Comparison of ENCODE assay signal across 21 mouse cellular contexts in the genomic region with DNA sequence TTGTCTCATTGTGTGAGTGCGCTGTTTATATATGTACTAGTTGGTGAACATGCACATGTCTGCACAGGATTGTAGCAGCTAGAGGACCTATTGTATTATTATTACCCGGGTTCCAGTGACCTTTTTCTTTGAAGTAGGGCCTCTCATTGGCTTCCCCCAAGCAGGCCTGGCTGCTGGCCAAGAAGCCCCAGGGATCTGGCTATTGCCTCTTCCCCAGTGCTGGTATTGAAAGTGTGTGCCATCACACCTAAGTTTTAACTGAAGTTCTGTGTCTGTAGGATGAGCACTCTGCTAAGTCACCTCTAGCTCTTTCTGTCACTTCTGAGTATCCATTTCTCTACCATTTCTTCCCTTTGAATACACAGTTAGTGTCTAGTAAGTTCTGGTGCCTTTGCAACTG. TPM values are rescaled to one million over a fixed set of nuclear protein-coding genes. Genes with fewer than 3 reads are reported as not detected.
A peak's percentile ranks its signal among the peaks of the same experiment; 100 is the strongest.
DNase-seq lines count a peak whose midpoint lies in the region; ATAC-seq lines count a peak whose summit lies in the region.
"Had no signal": no experiment of that assay in that cellular context is flagged by ENCODE, and none has a peak within 500 bp of the region (broad histone marks: within the 10 kb centered on the region; RNA-seq: fewer than 3 reads in every experiment).

No protein-coding gene starts in this region.

- 56% methylated on average over 2 of the region's 2 CpGs for WGBS in forebrain, embryonic 14.5 days
- WGBS in forebrain, embryonic 13.5 days, result 60% methylated on average over 2 of the region's 2 CpGs

- no peaks in the 10 kb centered on the region for H3K4me1 ChIP-seq in forebrain, embryonic 14.5 days (ENCODE audit: control insufficient read depth, insufficient read depth, low read length)
- H3K4me1 ChIP-seq in forebrain, embryonic 13.5 days, result peaks cover 4% of the 10 kb centered on the region
- H3K4me1 ChIP-seq: embryonic facial prominence, embryonic 12.5 days; stomach, embryonic 15.5 days had no signal

- no peak overlapping the region for H3K27ac ChIP-seq in forebrain, embryonic 14.5 days (ENCODE audit: low read depth, low read length)
- no peak overlapping the region for H3K27ac ChIP-seq in forebrain, embryonic 13.5 days
- H3K27ac ChIP-seq: embryonic facial prominence, embryonic 12.5 days; heart, adult 2 months; hindbrain, embryonic 12.5 days; midbrain, embryonic 13.5 days; stomach, embryonic 15.5 days had no signal

- ATAC-seq in forebrain, embryonic 14.5 days, result no peak
- ATAC-seq in forebrain, embryonic 13.5 days, result no peak
- ATAC-seq: intestine, postnatal 0 days; lung, postnatal 0 days; midbrain, embryonic 13.5 days had no signal

- H3K4me2 ChIP-seq in forebrain, embryonic 14.5 days (ENCODE audit: low read length), result no peak overlapping the region
- no peak overlapping the region for H3K4me2 ChIP-seq in forebrain, embryonic 13.5 days
- H3K4me2 ChIP-seq: embryonic facial prominence, embryonic 12.5 days; hindbrain, embryonic 12.5 days; midbrain, embryonic 13.5 days; stomach, embryonic 15.5 days had no signal

- peak; percentile 29 for DNase-seq in adrenal gland, postnatal 25 days
- DNase-seq in adrenal gland, postnatal 14 days, result no peak
- DNase-seq in forebrain, embryonic 14.5 days (ENCODE audit: low spot score), result peak; percentile 10
- peak; percentile 73 for DNase-seq in left cerebral cortex, postnatal 4 days
- DNase-seq in left cerebral cortex, adult 18-20 months (ENCODE audit: low spot score in 2 of 2), result no peak
- DNase-seq in testis, postnatal 10 days (ENCODE audit: low spot score), result peak; percentile 49
- no peak for DNase-seq in testis, postnatal 14 days (ENCODE audit: low spot score)
- DNase-seq: gastrocnemius, postnatal 25 days; heart, adult 2 months; kidney, postnatal 4 days; layer of hippocampus, adult 9-11 months; thymus, adult 2 months; thymus, postnatal 4 days had no signal

- no peaks in the 10 kb centered on the region for H3K36me3 ChIP-seq in forebrain, embryonic 14.5 days (ENCODE audit: control insufficient read depth, insufficient read depth, low read length)
- H3K36me3 ChIP-seq in forebrain, embryonic 13.5 days (ENCODE audit: poor library complexity, severe bottlenecking), result no peaks in the 10 kb centered on the region
- H3K36me3 ChIP-seq: embryonic facial prominence, embryonic 12.5 days; hindbrain, embryonic 12.5 days; midbrain, embryonic 13.5 days; stomach, embryonic 15.5 days had no signal

- intact Hi-C loops in left cerebral cortex, postnatal 4 days (cut with DNase I), result no loop called here

- H3K9me3 ChIP-seq in forebrain, embryonic 14.5 days (replicated peaks; ENCODE audit: control insufficient read depth, low read length), result no peaks in the 10 kb centered on the region
- H3K9me3 ChIP-seq in forebrain, embryonic 13.5 days (replicated peaks), result no peaks in the 10 kb centered on the region
- H3K9me3 ChIP-seq: embryonic facial prominence, embryonic 12.5 days; hindbrain, embryonic 12.5 days; megakaryocyte, embryonic 14.5 days; midbrain, embryonic 13.5 days; stomach, embryonic 15.5 days had no signal

- H3K9ac ChIP-seq in forebrain, embryonic 14.5 days (ENCODE audit: low read length), result no peak overlapping the region
- no peak overlapping the region for H3K9ac ChIP-seq in forebrain, embryonic 13.5 days
- H3K9ac ChIP-seq: embryonic facial prominence, embryonic 12.5 days; hindbrain, embryonic 12.5 days; midbrain, embryonic 13.5 days; stomach, embryonic 15.5 days had no signal

- no peaks in the 10 kb centered on the region for H3K27me3 ChIP-seq in forebrain, embryonic 14.5 days (replicated peaks; ENCODE audit: control insufficient read depth, insufficient read depth, low read length)
- no peaks in the 10 kb centered on the region for H3K27me3 ChIP-seq in forebrain, embryonic 13.5 days
- H3K27me3 ChIP-seq: embryonic facial prominence, embryonic 12.5 days; hindbrain, embryonic 12.5 days; megakaryocyte, embryonic 14.5 days; midbrain, embryonic 13.5 days; stomach, embryonic 15.5 days had no signal

- no peak overlapping the region for H3K4me3 ChIP-seq in forebrain, embryonic 14.5 days (ENCODE audit: low read depth, low read length)
- H3K4me3 ChIP-seq in forebrain, embryonic 13.5 days, result no peak overlapping the region
- H3K4me3 ChIP-seq: embryonic facial prominence, embryonic 12.5 days; heart, adult 2 months; hindbrain, embryonic 12.5 days; megakaryocyte, embryonic 14.5 days; midbrain, embryonic 13.5 days; stomach, embryonic 15.5 days had no signal

RNA-seq across cellular contexts. Expression of a gene that starts 28.2 kb away (rescaled TPM):
- 10.6 and 15.6 TPM in 2 replicates for total RNA-seq in adrenal gland, postnatal 25 days (2021)
- total RNA-seq in adrenal gland, postnatal 14 days (2021), result 13.4 and 14.8 TPM in 2 replicates
- 3.7 and 4.0 TPM in 2 replicates for polyA plus RNA-seq in forebrain, embryonic 14.5 days (2014; fragmentation: Nextera tagmentation; extraction: Ambion mirVana)
- 2.0 and 2.3 TPM in 2 replicates for polyA plus RNA-seq in forebrain, embryonic 13.5 days (2015; fragmentation: Nextera tagmentation; extraction: Ambion mirVana)
- 1 to 10 TPM; 4.6 to 4.9 TPM for total RNA-seq in left cerebral cortex, postnatal 4 days (2021)
- 1 to 10 TPM; 5.1 to 6.0 TPM for total RNA-seq in left cerebral cortex, adult 18-20 months (2021)

Comparison
In these comparisons a context has a peak if more than half of its experiments do, and no peak if none do; other contexts are left out.
1. DNase-seq: peak in adrenal gland, postnatal 25 days (single experiment), forebrain, embryonic 14.5 days (single experiment), left cerebral cortex, postnatal 4 days (single experiment) and testis, postnatal 10 days (single experiment); none in adrenal gland, postnatal 14 days (single experiment), left cerebral cortex, adult 18-20 months (0 of 2) and testis, postnatal 14 days (single experiment).